Mouse (Mus musculus) G1E-ER4 (cell line): ENCODE results near the gene Sox15. TPM values are rescaled to one million over a fixed set of nuclear protein-coding genes. Genes with fewer than 3 reads are reported as not detected.

ENCODE experiments used
- GATA1 ChIP-seq: IDR thresholded peaks from one replicate; pipeline ENCODE4 v1.8.0; 2012; ENCODE audit warnings: low read length, inconsistent platforms
- polyA plus RNA-seq: library from polyadenylated mRNA; stranded (reverse); fragments of >175 nt; gene quantifications from 2 replicates; pipeline ENCODE4 v1.2.3, GENCODE M21; 2012

Sox15 gene
- polyA plus RNA-seq, 1 experiment, result 0.30 TPM

GRCm38 (mm10) chr11:69665457-69665960, 10.4 kb downstream of the Sox15 start:
- TF ChIP-seq GATA1, result no peak

- no peak for TF ChIP-seq GATA1
These were observed 11.0 kb downstream of the Sox15 start, which contains the start of gene Cd68 for GRCm38 (mm10) chr11:69665961-69666664. TSS of gene Cd68 (minus strand) at chr11:69666153.

GRCm38 (mm10) chr11:69666665-69667005, 11.5 kb downstream of the Sox15 start:
- no peak for TF ChIP-seq GATA1

- no peak for TF ChIP-seq GATA1
These were observed 15.9 kb downstream of the Sox15 start for GRCm38 (mm10) chr11:69670786-69671725.

GRCm38 (mm10) chr11:69671726-69672124, 16.6 kb downstream of the Sox15 start:
- TF ChIP-seq GATA1, result no peak

- TF ChIP-seq GATA1, result no peak
These were observed 17.1 kb downstream of the Sox15 start, which contains the start of gene Eif4a1 for GRCm38 (mm10) chr11:69672211-69672706. TSS of gene Eif4a1 (minus strand) at chr11:69672423.

GRCm38 (mm10) chr11:69679144-69679543, 24.0 kb downstream of the Sox15 start:
- no peak for TF ChIP-seq GATA1

GRCm38 (mm10) chr11:69680136-69680855, 25.2 kb downstream of the Sox15 start:
- TF ChIP-seq GATA1, result no peak

- TF ChIP-seq GATA1, result no peak
These were observed 26.4 kb downstream of the Sox15 start, which contains the start of gene Senp3 for GRCm38 (mm10) chr11:69681314-69682208. TSS of gene Senp3 (minus strand) at chr11:69682084.

GRCm38 (mm10) chr11:69682209-69682839, 27.2 kb downstream of the Sox15 start:
- TF ChIP-seq GATA1, result no peak

- no peak for TF ChIP-seq GATA1
These were observed 27.9 kb downstream of the Sox15 start for GRCm38 (mm10) chr11:69682840-69683533.

- TF ChIP-seq GATA1, result no peak
These were observed 28.5 kb downstream of the Sox15 start for GRCm38 (mm10) chr11:69683576-69683975.

- TF ChIP-seq GATA1, result no peak
These were observed 29.1 kb downstream of the Sox15 start for GRCm38 (mm10) chr11:69684128-69684745.
